Mouse (Mus musculus): Measurements from ENCODE around the gene Atf7ip. TPM values are rescaled to one million over a fixed set of nuclear protein-coding genes. Genes with fewer than 3 reads are reported as not detected.
A peak's percentile ranks its signal among the peaks of the same experiment; 100 is the strongest.

Atf7ip gene
- polyA plus RNA-seq, 1 experiment from 2014 or later, result 8.4 TPM

- H3K36me3 ChIP-seq (ENCODE audit: control insufficient read depth, insufficient read depth, low read length), result no peaks in the 10 kb centered on the region
- ATAC-seq (ENCODE audit: low FRiP score, low TSS enrichment) (no peak), DNase-seq (ENCODE audit: low spot score) (no peak)
- H3K4me2 ChIP-seq (replicated peaks; ENCODE audit: low read depth), result no peak overlapping the region
- TF ChIP-seq EP300 (optimal IDR thresholded peaks at IDR 0.05) (no peak), CTCF (IDR thresholded peaks at IDR 0.05; ENCODE audit: low read depth) (no peak)
- H3K9me3 ChIP-seq (ENCODE audit: control insufficient read depth, low read length), result no peaks in the 10 kb centered on the region
- H3K9ac ChIP-seq (ENCODE audit: low read length), result no peak overlapping the region
- H3K27me3 ChIP-seq (ENCODE audit: control insufficient read depth, insufficient read depth, low read length), result no peaks in the 10 kb centered on the region
- no peak overlapping the region for H3K4me3 ChIP-seq (ENCODE audit: low read depth, low read length)
- no peak overlapping the region for H3K27ac ChIP-seq (replicated peaks)
- 88% methylated on average over 8 of the region's 8 CpGs for WGBS
- no peaks in the 10 kb centered on the region for H3K4me1 ChIP-seq (replicated peaks; ENCODE audit: control insufficient read depth, insufficient read depth)
Observed at GRCm38 (mm10) chr6:136650664-136651063, 144.7 kb downstream of the Atf7ip start.

DNA sequence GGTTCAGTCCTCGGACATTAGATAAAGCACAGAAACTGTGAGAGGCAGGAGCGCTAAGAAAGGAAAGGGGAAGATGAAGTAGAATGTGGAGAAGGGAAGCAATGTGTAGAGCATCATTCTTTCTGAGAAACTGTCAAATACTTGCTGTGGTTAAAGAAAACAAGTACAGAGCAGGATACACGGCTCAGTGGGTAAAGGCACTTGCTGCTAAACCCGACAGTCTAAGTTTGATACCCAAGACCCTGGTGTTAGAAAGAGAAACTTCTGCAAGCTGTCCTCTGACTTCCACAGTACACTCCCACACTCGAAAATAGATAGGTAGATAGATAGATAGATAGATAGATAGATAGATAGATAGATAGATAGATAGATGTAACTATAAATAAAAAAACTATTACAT lies 147.4 kb downstream of the Atf7ip start:
- no peaks in the 10 kb centered on the region for H3K9me3 ChIP-seq (ENCODE audit: control insufficient read depth, low read length)
- no peaks in the 10 kb centered on the region for H3K4me1 ChIP-seq (replicated peaks; ENCODE audit: control insufficient read depth, insufficient read depth)
- DNase-seq (ENCODE audit: low spot score) (no peak), ATAC-seq (ENCODE audit: low FRiP score, low TSS enrichment) (no peak)
- H3K27ac ChIP-seq (replicated peaks), result no peak overlapping the region
- H3K9ac ChIP-seq (ENCODE audit: low read length), result no peak overlapping the region
- 51% methylated on average over 5 of the region's 5 CpGs for WGBS
- H3K4me2 ChIP-seq (replicated peaks; ENCODE audit: low read depth), result no peak overlapping the region
- H3K27me3 ChIP-seq (ENCODE audit: control insufficient read depth, insufficient read depth, low read length), result no peaks in the 10 kb centered on the region
- no peaks in the 10 kb centered on the region for H3K36me3 ChIP-seq (ENCODE audit: control insufficient read depth, insufficient read depth, low read length)
- H3K4me3 ChIP-seq (ENCODE audit: low read depth, low read length), result no peak overlapping the region
- TF ChIP-seq EP300 (optimal IDR thresholded peaks at IDR 0.05) (no peak), CTCF (IDR thresholded peaks at IDR 0.05; ENCODE audit: low read depth) (no peak)

DNA sequence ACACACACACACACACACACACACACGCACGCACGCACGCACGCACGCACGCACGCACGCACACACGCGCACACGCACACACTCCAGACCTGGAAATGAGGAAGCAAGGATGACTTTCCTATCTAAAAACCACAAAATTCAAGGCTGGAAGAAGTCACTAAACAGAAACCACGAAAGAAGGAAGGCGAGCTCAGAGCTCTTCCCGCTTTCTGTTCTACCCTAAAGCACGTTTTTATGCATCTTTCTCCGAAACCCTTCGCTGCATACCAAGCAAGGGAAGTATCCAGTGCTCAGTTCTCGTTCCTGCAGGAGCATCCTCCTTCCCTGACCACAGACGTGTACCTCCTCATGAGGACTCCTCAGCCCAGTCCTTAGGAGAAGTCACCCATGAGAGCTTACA lies 148.5 kb downstream of the Atf7ip start:
- TF ChIP-seq EP300 (optimal IDR thresholded peaks at IDR 0.05) (no peak), CTCF (IDR thresholded peaks at IDR 0.05; ENCODE audit: low read depth) (no peak)
- no peak overlapping the region for H3K9ac ChIP-seq (ENCODE audit: low read length)
- WGBS, result 84% methylated on average over 20 of the region's 20 CpGs
- no peaks in the 10 kb centered on the region for H3K4me1 ChIP-seq (replicated peaks; ENCODE audit: control insufficient read depth, insufficient read depth)
- H3K27me3 ChIP-seq (ENCODE audit: control insufficient read depth, insufficient read depth, low read length), result no peaks in the 10 kb centered on the region
- no peak overlapping the region for H3K4me2 ChIP-seq (replicated peaks; ENCODE audit: low read depth)
- no peak overlapping the region for H3K4me3 ChIP-seq (ENCODE audit: low read depth, low read length)
- no peaks in the 10 kb centered on the region for H3K36me3 ChIP-seq (ENCODE audit: control insufficient read depth, insufficient read depth, low read length)
- H3K9me3 ChIP-seq (ENCODE audit: control insufficient read depth, low read length), result no peaks in the 10 kb centered on the region
- ATAC-seq (ENCODE audit: low FRiP score, low TSS enrichment) (no peak), DNase-seq (ENCODE audit: low spot score) (no peak)
- no peak overlapping the region for H3K27ac ChIP-seq (replicated peaks)

GRCm38 (mm10) chr6:136655786-136656185 lies 149.8 kb downstream of the Atf7ip start:
- H3K27me3 ChIP-seq (ENCODE audit: control insufficient read depth, insufficient read depth, low read length), result no peaks in the 10 kb centered on the region
- H3K27ac ChIP-seq (replicated peaks), result no peak overlapping the region
- H3K4me1 ChIP-seq (replicated peaks; ENCODE audit: control insufficient read depth, insufficient read depth), result no peaks in the 10 kb centered on the region
- no peak overlapping the region for H3K4me3 ChIP-seq (ENCODE audit: low read depth, low read length)
- DNase-seq (ENCODE audit: low spot score) (no peak), ATAC-seq (ENCODE audit: low FRiP score, low TSS enrichment) (no peak)
- 70% methylated on average over 11 of the region's 11 CpGs for WGBS
- no peaks in the 10 kb centered on the region for H3K9me3 ChIP-seq (ENCODE audit: control insufficient read depth, low read length)
- TF ChIP-seq CTCF (IDR thresholded peaks at IDR 0.05; ENCODE audit: low read depth), result no peak
- TF ChIP-seq EP300 (optimal IDR thresholded peaks at IDR 0.05), result no peak
- no peaks in the 10 kb centered on the region for H3K36me3 ChIP-seq (ENCODE audit: control insufficient read depth, insufficient read depth, low read length)
- H3K4me2 ChIP-seq (replicated peaks; ENCODE audit: low read depth), result 0 out of 2 replicates have a peak overlapping the region, but pooled peaks have one; percentile 14
- H3K9ac ChIP-seq (ENCODE audit: low read length), result no peak overlapping the region

GRCm38 (mm10) chr6:136658303-136658702 lies 152.3 kb downstream of the Atf7ip start:
- no peak for DNase-seq (ENCODE audit: low spot score)
- H3K4me3 ChIP-seq (ENCODE audit: low read depth, low read length), result no peak overlapping the region
- no peak overlapping the region for H3K9ac ChIP-seq (ENCODE audit: low read length)
- no peaks in the 10 kb centered on the region for H3K4me1 ChIP-seq (replicated peaks; ENCODE audit: control insufficient read depth, insufficient read depth)
- H3K36me3 ChIP-seq (ENCODE audit: control insufficient read depth, insufficient read depth, low read length), result no peaks in the 10 kb centered on the region
- no peak overlapping the region for H3K27ac ChIP-seq (replicated peaks)
- H3K27me3 ChIP-seq (ENCODE audit: control insufficient read depth, insufficient read depth, low read length), result no peaks in the 10 kb centered on the region
- 70% methylated on average over 4 of the region's 4 CpGs for WGBS
- no peaks in the 10 kb centered on the region for H3K9me3 ChIP-seq (ENCODE audit: control insufficient read depth, low read length)
- no peak for ATAC-seq (ENCODE audit: low FRiP score, low TSS enrichment)
- no peak for TF ChIP-seq CTCF (IDR thresholded peaks at IDR 0.05; ENCODE audit: low read depth)
- TF ChIP-seq EP300 (optimal IDR thresholded peaks at IDR 0.05), result no peak
- H3K4me2 ChIP-seq (replicated peaks; ENCODE audit: low read depth), result no peak overlapping the region

DNA sequence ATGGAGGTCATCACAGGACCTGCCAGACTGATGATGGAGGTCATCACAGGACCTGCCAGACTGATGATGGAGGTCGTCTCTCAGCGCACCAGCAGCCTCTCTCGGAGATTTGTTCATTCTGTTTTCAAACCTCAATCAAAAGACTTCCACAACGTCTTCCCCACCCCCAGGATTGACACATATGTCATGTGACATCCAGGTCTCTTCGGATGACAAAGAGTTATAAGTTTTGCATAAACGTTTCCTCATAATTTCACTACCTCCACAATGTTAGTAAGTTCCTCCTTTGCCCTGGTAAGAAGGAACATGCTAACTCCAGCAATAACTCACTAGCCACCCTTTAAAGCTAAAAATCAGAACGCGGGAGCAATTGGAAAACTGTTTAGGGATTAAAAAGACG lies 153.3 kb downstream of the Atf7ip start:
- no peak for TF ChIP-seq EP300 (optimal IDR thresholded peaks at IDR 0.05)
- no peak for TF ChIP-seq CTCF (IDR thresholded peaks at IDR 0.05; ENCODE audit: low read depth)
- ATAC-seq (ENCODE audit: low FRiP score, low TSS enrichment), result no peak
- Histone ChIP-seq H3K36me3 (ENCODE audit: control insufficient read depth, insufficient read depth, low read length) (no peaks in the 10 kb centered on the region), H3K27ac (replicated peaks) (no peak overlapping the region), H3K4me3 (ENCODE audit: low read depth, low read length) (no peak overlapping the region), H3K27me3 (ENCODE audit: control insufficient read depth, insufficient read depth, low read length) (no peaks in the 10 kb centered on the region), H3K9me3 (ENCODE audit: control insufficient read depth, low read length) (no peaks in the 10 kb centered on the region), H3K4me1 (replicated peaks; ENCODE audit: control insufficient read depth, insufficient read depth) (no peaks in the 10 kb centered on the region), H3K4me2 (replicated peaks; ENCODE audit: low read depth) (no peak overlapping the region), H3K9ac (ENCODE audit: low read length) (no peak overlapping the region)
- 89% methylated on average over 9 of the region's 9 CpGs for WGBS
- no peak for DNase-seq (ENCODE audit: low spot score)

Other genes with a start within 250 kb of the Atf7ip start
- gene Gm8994, start 178.6 kb upstream of the Atf7ip start, polyA plus RNA-seq (2015; fragmentation: Nextera tagmentation; extraction: Ambion mirVana), result not detected in 2 replicates
- 0.05 TPM in 1 of 2 replicates, not detected in the other for gene E330021D16Rik, start 90.6 kb upstream of the Atf7ip start, polyA plus RNA-seq (2015; fragmentation: Nextera tagmentation; extraction: Ambion mirVana)
- 37.8 and 39.6 TPM in 2 replicates for gene Plbd1, start 155.8 kb downstream of the Atf7ip start, polyA plus RNA-seq (2015; fragmentation: Nextera tagmentation; extraction: Ambion mirVana)

Data from stomach, postnatal 0 days (tissue).